Mouse (Mus musculus) forebrain, postnatal 0 days (tissue): Measurements from ENCODE around the gene Rps28. TPM values are rescaled to one million over a fixed set of nuclear protein-coding genes. Genes with fewer than 3 reads are reported as not detected.
"Not testable (repeated sequence)": the region's sequence is repeated elsewhere in the genome, so short reads cannot be mapped to it uniquely, and the experiment has no call there.

Experiments used
- ATAC-seq: fragments of 200-750 bp; cut with Nextera tagmentation; 2 replicates; pipeline ENCODE4 v1.8.0; 2017; ENCODE audit warnings: mild to moderate bottlenecking, moderate library complexity
- DNase-seq: peaks from one replicate; pipeline ENCODE4 v3.0.0-alpha.2; 2015
- H3K27ac ChIP-seq: fragments of 300-500 bp; sonication (generic); 2 replicates; pipeline ENCODE4 v1.5.1; 2014; ENCODE audit warnings: low read depth, mild to moderate bottlenecking, antibody characterized with exemption, low read length, moderate library complexity, mixed read lengths
- H3K27me3 ChIP-seq: fragments of 300-500 bp; sonication (generic); 2 replicates; pipeline ENCODE4 v1.6.1; 2014; ENCODE audit warnings: mild to moderate bottlenecking, low read length, mixed read lengths; ENCODE audit not compliant: insufficient read depth
- H3K36me3 ChIP-seq: fragments of 300-500 bp; sonication (generic); 2 replicates; pipeline ENCODE4 v1.6.1; 2014; ENCODE audit warnings: mild to moderate bottlenecking, moderate library complexity; ENCODE audit not compliant: insufficient read depth
- H3K4me1 ChIP-seq: fragments of 300-500 bp; sonication (generic); 2 replicates; pipeline ENCODE4 v1.6.1; 2014; ENCODE audit warnings: antibody characterized with exemption; ENCODE audit not compliant: insufficient read depth
- H3K4me2 ChIP-seq: fragments of 300-500 bp; sonication (generic); 2 replicates; pipeline ENCODE4 v1.6.1; 2014; ENCODE audit warnings: low read depth, mild to moderate bottlenecking, moderate library complexity
- H3K4me3 ChIP-seq: fragments of 300-500 bp; sonication (generic); 2 replicates; pipeline ENCODE4 v1.5.1; 2014; ENCODE audit warnings: low read depth, low read length, mixed read lengths
- H3K9ac ChIP-seq: fragments of 300-500 bp; sonication (generic); 2 replicates; pipeline ENCODE4 v1.6.1; 2014; ENCODE audit warnings: mild to moderate bottlenecking
- H3K9me3 ChIP-seq: fragments of 300-500 bp; sonication (generic); 2 replicates; pipeline ENCODE4 v1.6.1; 2016; ENCODE audit warnings: low read length
- CTCF ChIP-seq: sonication (generic); IDR thresholded peaks from 2 replicates; pipeline ENCODE4 v1.5.1; 2016; ENCODE audit warnings: antibody characterized with exemption, control low read depth, low read depth
- WGBS: fragments of 180-500 bp; shearing (Covaris S2); extraction: QIAGEN DNeasy Blood & Tissue Kit; methylation state at CpG from one replicate; pipeline ENCODE4 v1.1.7; 2014; 5-methylcytosine and 5-hydroxymethylcytosine counted together
- polyA plus RNA-seq: library from polyadenylated mRNA; unstranded; fragments of >200 nt; fragmentation: Nextera tagmentation; extraction: Ambion mirVana; gene quantifications from 2 replicates; pipeline ENCODE4 v1.2.1, GENCODE M21; 2015
- total RNA-seq: library from RNA; depleted of rRNA; stranded (reverse); fragments of >200 nt; gene quantifications from 2 replicates; pipeline ENCODE4 v1.2.3, GENCODE M21; 2014; rRNA removed

Rps28 gene
- total RNA-seq = 589 and 1,055 TPM in 2 replicates
- polyA plus RNA-seq = 603 and 823 TPM in 2 replicates

- Histone ChIP-seq H3K9ac (peak within 1 kb of the TSS; percentile 87), H3K9me3 (no peaks in the 10 kb centered on the region), H3K27me3 (no peaks in the 10 kb centered on the region), H3K4me2 (peak within 1 kb of the TSS; percentile 66), H3K27ac (peak within 1 kb of the TSS; percentile 92), H3K4me1 (peaks cover 13% of the 10 kb centered on the region), H3K4me3 (peak within 1 kb of the TSS; percentile 82), H3K36me3 (peaks cover 34% of the 10 kb centered on the region)
- DNase-seq = peak; percentile 99
- ATAC-seq = peak; percentile 96
- 1% methylated on average over 51 of the region's 51 CpGs for WGBS
- TF ChIP-seq CTCF = no peak
These were observed at the start of gene Rps28, which contains the start of gene Ndufa7 for GRCm38 (mm10) chr17:33824084-33824996. Rps28 (minus strand) TSS chr17:33824562. Ndufa7 (plus strand) TSS chr17:33824572.

DNA sequence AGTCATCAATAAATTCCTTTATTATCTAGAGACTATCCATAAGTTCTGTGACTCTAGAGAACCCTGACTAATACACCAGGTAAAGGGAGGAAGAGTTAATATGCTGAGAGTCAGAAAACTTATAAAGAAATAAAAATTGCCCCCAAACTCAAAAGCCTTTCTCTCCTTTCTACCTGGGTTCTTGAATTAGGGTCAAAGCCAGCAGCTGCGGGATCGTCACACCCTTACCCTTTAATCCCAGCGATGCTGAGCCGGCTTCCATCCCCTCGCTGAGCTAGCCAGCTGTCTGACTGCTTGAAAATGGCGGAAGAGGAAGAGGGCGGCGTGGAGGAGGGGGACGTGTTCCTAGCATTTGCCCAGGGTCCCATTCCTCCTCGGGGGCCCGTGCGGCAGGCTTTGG, 49.2 kb upstream of the Rps28 start, which contains the start of gene Gm7029:
Gm7029 (plus strand) TSS at position 301 of the 400 bp plus-strand sequence.
- H3K4me3 ChIP-seq, H3K9ac ChIP-seq, H3K4me1 ChIP-seq, H3K4me2 ChIP-seq, H3K9me3 ChIP-seq, H3K27ac ChIP-seq, H3K27me3 ChIP-seq, DNase-seq, ATAC-seq, H3K36me3 ChIP-seq: not testable (repeated sequence)
- WGBS = 93% methylated on average over 4 of the region's 12 CpGs

DNA sequence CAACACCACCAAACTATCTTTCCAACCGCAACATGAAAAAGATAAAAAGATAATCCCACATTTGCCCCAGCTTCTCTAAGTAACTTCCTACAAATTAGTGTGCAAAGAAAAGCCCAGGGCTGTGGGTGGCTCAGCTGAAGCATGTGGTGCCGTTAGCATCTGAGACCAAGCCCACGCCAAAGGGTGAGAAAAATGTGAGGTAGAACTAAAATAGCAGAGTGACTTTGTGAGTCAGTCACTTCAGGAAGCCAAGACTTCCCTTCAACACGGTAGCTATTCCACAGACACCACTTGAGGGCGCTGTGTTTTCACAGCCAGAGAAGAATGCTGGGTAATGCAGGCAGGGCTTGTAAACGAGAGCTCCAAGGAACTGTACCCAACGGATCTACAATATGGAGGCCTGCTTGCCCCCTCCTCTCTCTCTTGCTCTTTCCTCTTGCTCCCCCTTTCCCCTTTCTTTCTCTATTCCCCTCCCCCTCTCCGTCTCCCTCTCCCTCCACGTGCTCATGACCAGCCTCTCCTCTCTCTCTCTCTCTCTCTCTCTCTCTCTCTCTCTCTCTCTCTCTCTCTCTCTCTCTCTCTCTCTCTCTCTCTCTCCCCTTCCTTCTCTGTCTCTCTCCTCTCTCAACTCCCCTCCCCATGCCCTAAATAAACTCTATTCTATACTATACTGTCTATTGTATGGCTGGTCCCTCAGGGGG, 41.1 kb upstream of the Rps28 start:
- WGBS = 43% methylated on average over 9 of the region's 9 CpGs

GRCm38 (mm10) chr17:33857816-33858215, 33.5 kb upstream of the Rps28 start:
- H3K36me3 ChIP-seq = no peaks in the 10 kb centered on the region
- 63% methylated on average over 4 of the region's 4 CpGs for WGBS
- no peaks in the 10 kb centered on the region for H3K4me1 ChIP-seq

More for the DNA sequence above, 41.1 kb upstream of the Rps28 start:
- Histone ChIP-seq H3K9ac (no peak overlapping the region), H3K36me3 (no peaks in the 10 kb centered on the region), H3K9me3 (no peaks in the 10 kb centered on the region), H3K27me3 (no peaks in the 10 kb centered on the region), H3K4me1 (no peaks in the 10 kb centered on the region), H3K4me2 (no peak overlapping the region), H3K27ac (no peak overlapping the region), H3K4me3 (no peak overlapping the region)
- ATAC-seq = no peak
- TF ChIP-seq CTCF = peak; percentile 44
- peak; percentile 2 for DNase-seq

GRCm38 (mm10) chr17:33851331-33851730, 27.0 kb upstream of the Rps28 start:
- no peak overlapping the region for H3K27ac ChIP-seq
- ATAC-seq (no peak), DNase-seq (no peak)
- H3K4me1 ChIP-seq = no peaks in the 10 kb centered on the region
- no peaks in the 10 kb centered on the region for H3K9me3 ChIP-seq
- WGBS = 74% methylated on average over 1 of the region's 1 CpGs
- H3K4me3 ChIP-seq = no peak overlapping the region
- no peaks in the 10 kb centered on the region for H3K27me3 ChIP-seq
- H3K9ac ChIP-seq = no peak overlapping the region
- H3K4me2 ChIP-seq = no peak overlapping the region
- no peak for TF ChIP-seq CTCF
- peaks cover 25% of the 10 kb centered on the region for H3K36me3 ChIP-seq

More at GRCm38 (mm10) chr17:33857816-33858215, 33.5 kb upstream of the Rps28 start:
- Histone ChIP-seq H3K9me3 (no peaks in the 10 kb centered on the region), H3K4me2 (no peak overlapping the region), H3K27ac (no peak overlapping the region), H3K9ac (no peak overlapping the region), H3K27me3 (no peaks in the 10 kb centered on the region), H3K4me3 (no peak overlapping the region)
- DNase-seq (no peak), ATAC-seq (no peak)
- no peak for TF ChIP-seq CTCF

- Histone ChIP-seq H3K4me3 (no peak overlapping the region), H3K9ac (no peak overlapping the region), H3K36me3 (peaks cover 25% of the 10 kb centered on the region), H3K4me2 (no peak overlapping the region), H3K27me3 (no peaks in the 10 kb centered on the region), H3K4me1 (peaks cover 10% of the 10 kb centered on the region), H3K27ac (no peak overlapping the region), H3K9me3 (no peaks in the 10 kb centered on the region)
- no peak for DNase-seq
- ATAC-seq = no peak
- TF ChIP-seq CTCF = no peak
- WGBS = 95% methylated on average over 8 of the region's 8 CpGs
These were observed 23.8 kb upstream of the Rps28 start for GRCm38 (mm10) chr17:33848139-33848538.
